Mouse (Mus musculus) thymus, postnatal 10 days (tissue): ENCODE measurements at regions not wholly inside any gene's neighbourhood (a gene's known extent, or its start where the extent isn't known, plus 50 kb on each side); places are given as distances from the start of the nearest gene placed in this dataset.

Source experiments
- DNase-seq, 2 experiments: peaks; one replicate each; pipeline ENCODE4 v3.0.0; 2021; ENCODE audit warnings: low spot score in 2 of 2

DNA sequence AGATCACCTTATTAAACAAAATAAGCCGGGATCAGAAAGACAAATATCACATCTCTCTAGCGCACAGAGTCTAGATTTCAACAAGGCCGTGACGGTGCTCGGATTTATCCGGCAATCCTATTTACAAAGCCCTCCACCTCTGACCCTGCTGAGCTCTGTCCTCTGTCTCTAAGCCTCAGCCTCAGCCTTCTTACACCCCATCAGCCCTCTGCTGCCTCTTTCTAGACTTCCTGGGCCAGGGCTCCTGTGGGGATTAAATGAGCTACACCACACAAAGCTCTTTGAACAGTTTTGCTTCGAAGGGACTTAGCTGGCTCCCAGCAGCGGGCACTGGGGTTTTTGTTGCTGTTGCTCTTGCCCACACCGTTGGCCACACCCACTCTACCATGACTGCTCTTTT, 211.8 kb downstream of the CK137956 start:
- DNase-seq, result no peak

DNA sequence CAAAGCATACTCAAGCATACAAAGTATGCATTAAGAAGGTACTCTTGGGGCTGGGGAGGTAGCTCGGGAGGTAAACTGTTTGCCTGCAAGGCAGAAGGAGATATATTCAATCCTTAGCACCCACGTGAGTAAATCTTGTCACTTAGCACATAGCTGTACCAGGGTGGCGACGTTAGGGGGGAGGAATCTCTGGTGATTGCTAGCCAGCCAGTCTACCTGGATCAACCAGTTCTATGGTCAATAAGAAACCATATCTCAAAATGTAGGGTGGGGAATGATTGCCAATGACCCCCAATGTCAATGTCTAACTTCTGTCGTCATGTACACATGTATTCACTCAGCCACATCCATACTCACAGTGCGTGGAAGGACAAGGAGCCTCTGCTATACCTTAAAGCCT, 214.5 kb downstream of the CK137956 start:
- DNase-seq, result no peak

DNA sequence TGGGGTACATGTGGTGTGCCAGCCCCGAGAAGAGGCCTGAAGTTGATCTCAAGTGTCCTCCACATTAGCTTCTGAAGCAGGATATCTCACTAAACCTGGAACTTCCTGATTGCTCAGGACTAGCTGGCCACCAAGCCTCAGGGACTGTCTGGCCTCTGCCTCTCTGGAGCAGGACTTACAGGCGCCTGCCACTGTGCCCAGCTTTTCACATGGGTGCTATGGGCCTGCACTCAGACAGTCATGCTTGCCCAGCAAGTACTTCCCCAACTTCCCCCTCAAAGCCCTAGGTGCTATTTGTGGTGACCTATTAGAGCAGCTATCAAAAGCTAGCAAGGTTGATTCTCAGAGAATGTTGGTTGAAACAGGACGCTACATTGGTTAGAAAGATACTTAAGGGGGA, 220.0 kb downstream of the CK137956 start:
- no peak for DNase-seq

DNA sequence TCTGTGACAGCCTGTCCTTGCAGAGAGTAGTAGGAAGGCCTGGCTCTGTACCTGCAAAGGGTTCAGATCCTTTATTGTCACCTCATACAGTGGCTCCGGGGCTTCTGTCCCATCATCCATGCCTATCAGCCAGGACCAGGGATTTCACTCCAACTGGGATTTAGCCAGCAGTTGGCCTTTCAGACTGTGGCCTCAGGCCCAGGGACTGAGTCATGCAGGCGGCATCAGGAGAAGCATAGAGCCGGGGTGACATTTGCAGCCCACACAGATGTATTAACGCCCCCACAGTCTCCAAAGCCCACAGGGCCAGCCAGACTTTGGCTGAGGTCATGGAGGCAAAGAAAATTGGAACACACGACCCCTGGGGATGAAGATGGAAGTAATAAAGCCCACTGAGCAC, 222.9 kb downstream of the CK137956 start:
- no peak for DNase-seq

DNA sequence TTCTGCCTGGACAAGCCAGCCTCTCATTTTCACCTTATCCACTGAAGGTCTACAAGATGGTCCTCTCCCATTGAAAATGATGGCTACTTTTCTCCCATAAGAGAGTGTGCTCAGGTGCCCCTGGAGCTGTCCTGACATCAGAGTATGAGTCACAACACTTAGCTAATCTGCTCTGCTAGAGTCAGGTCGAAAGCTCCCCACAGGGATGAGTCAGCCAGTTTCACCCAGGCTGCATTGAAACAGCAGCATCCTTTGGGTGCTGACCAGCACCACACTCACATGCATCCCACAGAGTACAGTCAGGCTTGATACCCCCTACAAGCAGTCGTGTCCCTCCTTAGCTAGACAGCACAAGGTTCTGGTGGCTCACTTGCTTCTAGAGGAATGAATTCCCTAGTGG, 234.0 kb downstream of the CK137956 start:
- DNase-seq, result no peak

DNA sequence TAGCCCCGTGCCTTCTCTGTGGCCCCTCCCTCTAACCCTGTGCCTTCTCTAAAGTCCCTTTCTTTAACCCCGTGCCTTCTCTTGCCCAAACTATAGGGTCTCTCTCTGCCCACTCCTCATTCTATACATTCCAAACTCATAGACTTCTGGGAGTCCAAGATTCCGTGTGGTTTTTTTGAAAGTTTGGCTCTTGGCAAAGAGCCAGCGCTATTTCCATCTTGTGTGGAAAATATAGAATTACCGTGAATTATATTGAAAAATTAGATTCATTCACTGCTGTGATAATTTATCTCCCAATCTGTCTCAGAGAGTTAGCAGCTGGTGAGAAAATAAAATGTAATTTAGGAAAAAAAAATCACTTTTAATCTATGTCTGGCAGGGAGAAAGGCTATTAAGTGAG, 234.6 kb downstream of the CK137956 start:
- DNase-seq, result no peak

DNA sequence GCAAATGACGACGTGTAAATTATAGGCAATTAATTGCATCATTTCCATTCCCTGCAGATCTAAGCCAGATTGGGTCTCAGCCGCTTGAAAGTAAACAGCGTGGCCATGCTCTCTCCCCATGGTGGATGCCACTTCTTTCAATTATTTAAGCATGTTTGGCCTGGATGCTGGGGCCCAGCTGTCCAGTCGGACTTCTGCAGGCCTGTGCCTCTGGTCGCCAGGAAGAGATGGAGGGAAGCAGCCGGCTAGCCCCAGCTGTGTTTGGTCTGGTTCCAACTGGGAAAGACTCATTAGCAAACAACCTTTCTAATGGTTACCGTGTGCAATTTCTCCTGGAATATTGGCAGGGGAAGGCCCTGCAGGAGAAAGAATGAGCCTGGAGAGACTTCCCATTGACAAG, 236.1 kb downstream of the CK137956 start:
- DNase-seq, result no peak

DNA sequence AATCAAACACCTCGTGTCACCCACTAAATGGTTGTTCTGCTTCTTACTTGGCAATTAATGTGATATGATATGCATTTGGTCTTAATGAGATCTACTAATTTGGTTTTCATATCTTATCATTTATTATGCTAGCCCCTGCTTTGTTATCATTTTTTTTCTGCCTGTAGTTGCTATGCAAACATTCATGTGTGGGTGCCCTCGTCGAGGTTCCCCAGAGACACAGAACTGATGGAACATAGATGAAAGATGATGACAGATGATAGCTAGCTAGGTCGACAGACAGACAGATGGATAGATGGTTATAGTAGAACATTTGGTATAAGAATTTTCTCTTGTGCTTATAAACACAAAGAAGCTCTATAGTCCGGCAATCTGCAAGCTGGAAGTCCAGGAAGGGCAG, 252.1 kb downstream of the CK137956 start:
- no peak for DNase-seq

DNA sequence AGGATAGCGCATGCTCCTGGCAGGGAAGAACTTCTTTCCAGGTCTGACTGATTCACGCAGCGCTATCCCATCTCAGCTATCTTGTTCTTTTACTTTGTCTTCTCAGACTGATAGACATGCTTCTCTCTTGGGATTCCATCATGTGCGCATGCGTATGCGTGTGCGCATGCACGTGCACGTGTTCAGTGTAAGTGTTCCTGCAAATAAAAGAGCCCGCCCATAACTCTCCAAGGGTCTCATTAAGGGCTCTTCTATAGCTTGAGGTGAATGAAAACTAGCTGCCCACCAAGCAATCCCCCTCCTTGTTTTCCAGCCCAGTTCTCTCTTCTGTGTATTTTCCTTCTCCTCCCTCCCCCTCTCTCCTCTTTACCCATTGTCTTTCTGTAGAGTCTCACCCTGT, 258.5 kb downstream of the CK137956 start:
- DNase-seq, result no peak

DNA sequence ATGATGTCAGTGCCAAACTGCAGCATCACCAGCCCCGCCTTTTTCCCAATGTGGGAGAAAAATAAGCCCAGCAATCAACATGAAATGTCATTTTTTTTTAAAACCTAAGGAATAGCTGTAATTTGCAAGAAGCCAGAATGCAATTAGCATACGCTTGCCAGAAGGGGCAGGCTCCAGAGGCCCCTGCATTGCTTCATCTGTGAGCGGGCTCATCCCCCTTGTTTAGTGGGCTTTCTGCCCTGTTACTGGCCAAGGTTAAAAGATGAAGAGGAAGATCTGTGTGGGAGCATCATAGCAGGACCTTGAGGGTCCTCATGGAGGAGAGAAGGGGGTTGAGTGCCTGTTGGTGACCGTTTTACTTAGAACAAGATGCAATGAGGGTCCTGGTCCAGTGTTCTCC, 259.9 kb downstream of the CK137956 start:
- no peak for DNase-seq

DNA sequence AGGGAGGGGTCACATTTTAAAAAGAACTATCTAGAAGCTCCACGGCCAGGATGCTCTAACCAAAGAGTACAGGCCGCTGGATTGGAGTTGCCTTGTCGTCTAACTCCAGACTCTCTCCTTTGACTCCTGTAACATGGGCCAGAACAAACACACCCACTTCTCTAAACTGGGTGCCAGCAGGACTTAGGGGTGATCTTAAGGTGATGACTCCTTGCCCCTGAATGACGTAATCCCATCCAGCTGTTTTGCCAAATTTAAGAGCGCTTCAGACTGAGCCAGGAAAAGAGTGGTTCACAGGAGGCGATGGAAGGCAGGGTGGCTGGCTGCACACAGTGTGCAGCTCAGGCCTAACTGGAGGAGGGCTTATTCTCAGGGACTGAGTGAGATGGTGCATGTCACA, 261.0 kb downstream of the CK137956 start:
- no peak for DNase-seq

DNA sequence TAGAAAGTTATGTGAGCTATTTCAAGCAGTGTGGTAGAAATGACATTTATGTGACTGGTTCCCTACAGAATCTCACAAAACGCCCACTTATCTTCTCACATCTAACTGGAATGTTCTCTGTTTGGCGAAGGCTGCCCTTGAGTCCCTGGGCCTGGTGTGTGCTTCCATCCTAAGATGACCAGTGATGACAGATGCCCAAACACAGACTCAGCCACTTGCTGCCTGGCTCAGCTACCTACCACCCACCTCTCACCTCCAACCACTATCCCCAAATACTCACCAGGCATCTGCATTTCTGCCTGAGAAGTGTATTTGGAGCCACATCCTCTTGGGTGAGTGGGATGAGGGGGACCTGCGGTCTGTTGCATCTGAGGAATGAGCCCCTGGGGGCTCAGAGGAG, 262.6 kb downstream of the CK137956 start:
- no peak for DNase-seq

DNA sequence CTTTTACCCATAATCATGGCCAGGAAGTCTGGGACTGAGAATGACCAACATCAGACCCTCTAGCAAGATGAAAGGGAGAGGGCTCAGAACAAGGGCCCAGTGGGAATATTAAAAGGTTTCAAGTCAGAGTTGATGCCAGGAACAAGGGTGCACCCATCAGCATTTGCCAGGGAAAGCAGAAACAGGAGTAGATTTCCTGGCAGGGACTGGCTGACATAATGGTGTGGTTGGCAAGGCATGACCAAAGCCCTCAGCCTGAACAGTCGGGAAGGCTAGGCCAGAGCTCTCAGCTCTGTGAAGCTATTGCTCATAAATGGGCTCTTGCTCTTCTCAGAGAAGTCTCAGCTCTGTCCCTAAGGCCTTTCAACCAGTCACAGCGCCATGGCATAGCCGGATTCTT, 263.6 kb downstream of the CK137956 start:
- DNase-seq, result no peak

DNA sequence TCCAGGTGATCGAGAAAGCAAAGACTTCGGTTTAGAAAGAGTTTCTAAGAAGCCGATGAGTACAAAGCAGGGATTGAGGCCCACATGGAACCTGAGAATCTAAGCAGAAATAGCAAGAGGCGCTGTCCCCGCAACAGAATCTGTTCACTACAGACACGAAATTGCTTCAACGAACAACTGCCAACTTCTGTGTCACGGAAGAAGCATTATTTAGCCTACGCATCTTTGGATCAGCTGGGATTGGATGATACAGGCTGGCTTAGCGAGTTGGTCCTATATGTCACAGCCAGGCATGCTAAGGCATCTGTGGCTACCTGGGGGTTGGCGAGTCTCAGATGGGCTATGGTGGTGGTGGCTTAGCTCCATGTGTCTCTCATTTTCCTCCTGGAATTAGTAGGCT, 269.1 kb downstream of the CK137956 start:
- DNase-seq, result no peak

DNA sequence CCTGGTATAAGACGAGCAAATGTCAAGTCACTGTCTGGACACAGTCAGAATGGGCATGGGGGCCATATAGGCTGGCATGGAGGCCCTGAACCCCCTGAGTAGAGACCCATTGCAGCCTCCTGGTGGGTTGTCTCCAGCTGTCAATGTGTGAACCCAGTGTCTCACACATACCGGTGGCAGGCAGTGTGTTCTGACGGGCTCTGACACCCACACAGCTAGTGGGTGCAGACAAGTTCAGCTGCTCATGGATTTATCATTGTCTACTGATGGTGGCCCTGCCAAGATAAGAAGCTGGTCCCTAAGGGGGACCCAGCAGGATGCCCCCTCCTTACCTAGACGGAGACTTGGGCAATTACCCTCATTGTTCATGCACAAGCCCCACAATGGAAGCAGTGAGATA, 280.8 kb downstream of the CK137956 start:
- no peak for DNase-seq

DNA sequence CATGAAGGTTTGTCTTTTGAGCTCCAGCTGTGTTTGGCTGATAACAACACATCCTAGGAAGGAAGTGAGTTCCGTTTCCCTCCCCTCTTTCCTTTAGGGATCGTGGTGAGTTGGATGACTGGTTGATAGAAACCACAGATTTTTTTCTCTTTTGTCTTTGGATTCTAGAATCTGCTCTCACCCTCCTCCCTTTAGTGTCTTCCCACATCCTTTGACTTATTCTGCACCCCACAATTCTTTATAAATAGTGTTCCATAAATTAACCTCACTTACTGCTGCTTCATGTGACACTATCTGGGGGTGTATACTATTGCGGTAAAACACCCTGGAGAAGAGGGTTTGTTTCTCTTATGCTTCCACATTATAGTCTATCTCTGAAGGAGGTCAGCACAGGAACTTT, 285.7 kb downstream of the CK137956 start:
- DNase-seq, result no peak

DNA sequence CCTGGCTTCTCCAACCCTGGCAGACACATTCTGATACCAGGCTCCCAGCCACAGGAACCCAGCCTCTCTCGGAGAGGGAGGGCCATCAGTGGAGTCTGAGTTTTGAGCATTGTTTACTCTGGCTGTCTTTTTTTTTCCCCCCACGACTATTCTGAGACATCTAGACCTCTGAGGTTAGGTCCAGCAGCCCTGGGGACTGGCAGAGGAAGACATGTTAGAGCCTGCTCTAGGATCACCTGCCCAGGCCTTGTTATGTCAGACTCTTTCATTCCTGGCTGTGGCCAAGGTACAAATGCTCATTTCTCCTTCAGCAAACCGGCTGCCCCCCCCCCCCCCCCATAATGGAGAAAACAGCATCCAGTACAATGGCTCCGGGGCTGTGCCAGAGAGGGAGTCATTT, 291.4 kb downstream of the CK137956 start:
- DNase-seq, result no peak

DNA sequence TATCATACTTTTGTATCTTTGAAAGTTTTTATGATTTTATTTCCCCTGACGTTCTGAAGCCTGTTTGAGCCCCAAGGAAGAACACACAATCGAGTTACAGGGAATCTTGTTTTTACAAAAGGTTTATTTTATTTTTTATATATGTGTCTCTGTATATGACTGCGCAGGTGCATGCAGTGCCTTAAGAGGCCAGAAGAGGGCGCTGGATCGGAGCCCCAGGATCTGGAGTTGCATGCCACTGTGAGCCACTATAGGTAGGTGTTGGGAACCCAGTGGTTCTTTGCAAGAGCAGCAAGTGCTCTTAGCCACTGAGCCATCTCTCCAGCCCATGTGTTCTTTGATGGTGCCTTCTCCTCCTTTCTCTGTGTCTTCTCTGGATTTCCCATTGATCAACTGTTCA, 292.3 kb downstream of the CK137956 start:
- DNase-seq, result no peak

DNA sequence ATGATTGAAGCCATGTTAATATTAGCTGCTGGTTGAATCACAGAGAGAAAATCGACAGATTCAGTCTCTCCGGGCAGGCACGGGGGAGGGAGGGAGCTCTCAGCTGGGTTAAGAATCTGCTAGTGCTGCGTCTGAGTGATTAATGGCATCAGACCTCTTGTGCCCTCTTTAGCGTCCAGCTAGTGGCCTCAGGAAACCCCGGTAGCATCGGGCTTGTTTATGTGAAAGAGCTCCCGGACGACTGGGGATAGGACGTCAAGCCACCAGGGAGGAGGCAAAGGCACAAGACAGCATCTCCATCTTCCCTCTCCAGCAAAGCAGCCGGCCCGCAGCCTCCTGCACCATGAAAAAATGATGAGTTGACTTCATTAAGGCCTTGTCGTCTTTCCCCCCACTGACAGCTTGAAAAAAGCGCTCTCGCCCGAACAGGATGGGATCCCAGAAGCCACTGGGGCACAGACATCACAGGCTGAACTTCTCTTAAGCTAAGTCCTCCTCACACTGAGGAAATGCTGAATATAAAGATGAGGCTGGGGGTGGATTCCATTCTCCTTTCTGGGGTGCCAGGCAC, 294.9 kb downstream of the CK137956 start:
- no peak for DNase-seq

DNA sequence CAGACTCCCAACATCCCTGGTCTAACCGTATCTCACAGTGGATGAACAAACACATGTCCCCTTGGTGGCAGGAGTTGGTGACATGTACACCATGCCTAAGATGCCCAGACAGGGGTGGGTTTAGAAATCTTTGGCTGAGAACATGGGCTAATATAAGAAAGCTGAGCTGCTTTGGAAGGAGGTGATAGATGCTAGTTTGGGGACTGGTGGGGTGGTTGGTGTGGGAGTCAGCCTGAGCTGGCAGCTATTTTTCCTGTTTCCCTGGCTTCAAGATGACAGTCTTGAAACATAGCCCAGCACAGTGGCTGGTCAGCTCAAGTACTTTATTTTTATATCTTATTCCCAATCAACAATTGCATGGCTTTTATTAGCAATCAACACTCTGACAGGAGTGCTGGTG, 302.0 kb upstream of the Gjb5 start:
- no peak for DNase-seq

DNA sequence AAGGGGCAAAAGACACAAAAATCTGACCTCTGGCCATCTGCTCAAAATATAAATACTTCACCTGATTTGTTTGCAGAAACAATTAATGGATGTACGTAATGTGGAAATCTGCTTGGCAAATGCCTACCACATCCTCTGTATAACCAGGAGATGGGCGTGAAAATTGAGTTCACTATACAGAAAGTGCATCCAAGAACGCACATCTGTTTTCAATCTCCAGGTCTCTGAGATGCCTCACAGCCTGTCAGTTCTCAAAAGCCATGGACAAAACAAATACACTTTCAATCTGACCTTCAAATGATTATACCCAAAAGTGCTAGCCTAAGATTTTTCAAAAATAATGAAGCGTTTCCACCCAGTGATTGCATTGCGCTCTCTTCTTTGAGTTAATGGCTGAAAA, 293.6 kb upstream of the Gjb5 start:
- DNase-seq, result no peak

DNA sequence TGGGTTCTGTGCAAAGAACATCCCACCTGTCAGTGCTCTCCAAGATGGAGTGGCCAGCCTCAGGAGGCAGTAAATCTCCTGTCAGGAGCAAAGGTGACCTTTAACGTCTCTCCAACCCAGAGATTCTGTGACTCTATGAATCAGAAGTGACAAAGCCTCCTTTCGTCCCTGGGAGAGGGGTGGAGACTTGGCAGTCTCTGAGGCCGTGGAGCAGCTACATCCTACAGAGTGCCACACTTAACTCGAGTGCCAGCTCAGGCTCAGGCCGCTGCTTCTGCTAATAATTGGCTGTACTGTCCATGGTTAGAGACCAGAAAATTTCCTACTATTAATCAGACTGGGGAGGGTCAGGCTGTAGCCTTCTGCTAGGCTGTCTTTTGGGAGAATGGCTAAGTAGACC, 290.0 kb upstream of the Gjb5 start:
- no peak for DNase-seq

DNA sequence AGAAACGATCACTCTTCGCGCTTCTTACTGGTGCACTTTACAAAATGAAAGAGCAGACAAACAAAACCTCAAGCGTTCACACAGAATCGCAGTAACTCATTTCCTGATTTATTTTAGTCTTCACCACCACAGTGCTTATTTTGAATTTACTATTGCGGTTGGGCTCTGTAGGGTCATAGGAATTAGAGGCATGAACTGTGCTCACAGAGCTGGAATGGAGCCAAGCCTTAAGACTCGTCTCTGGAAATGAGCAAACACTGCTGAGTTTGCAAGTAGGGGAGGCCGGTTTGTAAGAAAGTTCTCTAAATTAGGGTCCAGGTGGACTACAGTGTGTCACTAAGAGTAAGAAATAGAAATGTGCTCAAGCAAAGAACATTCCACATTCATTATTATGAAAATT, 289.2 kb upstream of the Gjb5 start:
- no peak for DNase-seq

DNA sequence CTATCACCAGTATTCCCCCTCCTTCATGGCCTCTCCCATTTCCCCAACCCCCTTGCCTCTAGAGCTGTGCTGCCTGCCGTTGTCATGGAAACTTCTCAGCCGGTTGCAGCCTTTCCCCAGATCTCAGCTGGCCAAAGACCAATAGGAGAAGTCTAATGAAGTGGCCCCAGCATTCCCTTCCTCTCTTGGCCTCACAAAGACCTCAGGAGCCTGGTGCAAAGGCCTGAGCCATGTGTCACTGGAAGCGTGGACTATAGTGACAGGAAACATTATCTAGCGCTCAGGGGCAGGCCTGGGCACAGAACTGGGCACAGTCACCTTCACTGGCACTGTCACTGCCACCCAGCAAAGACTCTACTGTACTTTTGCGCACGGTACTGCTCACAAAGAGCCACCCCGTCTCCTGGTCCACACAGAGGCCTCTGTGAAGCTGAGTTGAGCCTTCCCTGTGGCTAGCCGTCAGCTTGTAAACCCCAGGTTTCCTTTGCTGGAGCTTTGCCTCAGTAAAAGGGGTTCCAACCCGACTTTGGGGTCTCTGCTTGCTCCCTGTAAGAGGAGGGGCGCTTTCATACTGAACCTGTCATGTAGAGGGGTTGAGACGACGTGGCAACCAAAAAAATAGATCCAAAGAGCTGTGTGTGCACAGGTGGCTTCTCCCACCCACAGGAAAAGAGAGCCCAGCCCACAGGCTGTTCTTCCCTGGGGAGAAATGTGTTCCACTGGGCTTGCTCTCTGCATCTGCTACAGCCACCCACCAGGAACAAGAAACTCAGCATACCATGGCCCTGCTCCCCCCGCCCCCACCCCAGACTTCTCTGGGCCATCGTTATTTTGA, 282.5 kb upstream of the Gjb5 start:
- no peak for DNase-seq
